Mouse (Mus musculus): ENCODE measurements at regions not wholly inside any gene's neighbourhood (a gene's known extent, or its start where the extent isn't known, plus 50 kb on each side); places are given as distances from the start of the nearest gene placed in this dataset.
A peak's percentile ranks its signal among the peaks of the same experiment; 100 is the strongest.
"Not testable (repeated sequence)": the region's sequence is repeated elsewhere in the genome, so short reads cannot be mapped to it uniquely, and the experiment has no call there.

DNA sequence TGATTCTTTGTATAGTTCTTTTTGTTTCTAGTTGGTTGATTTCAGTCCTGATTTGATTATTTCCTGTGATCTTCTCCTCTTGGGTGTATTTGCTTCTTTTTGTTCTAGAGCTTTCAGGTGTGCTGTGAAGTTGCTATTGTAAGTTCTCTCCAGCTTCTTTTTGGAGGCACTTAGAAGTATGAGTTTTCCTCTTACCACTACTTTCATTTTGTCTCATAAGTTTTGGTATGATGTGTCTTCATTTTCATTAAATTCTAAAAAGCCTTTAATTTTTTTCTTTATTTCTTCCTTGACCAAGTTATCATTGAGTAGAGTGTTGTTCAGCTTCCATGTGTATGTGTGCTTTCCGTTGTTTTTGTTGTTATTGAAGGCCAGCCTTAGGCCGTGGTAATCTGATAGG lies 195.3 kb upstream of the Btg1 start:
- DNase-seq (ENCODE audit: low read depth, low spot score) = not testable (repeated sequence)

DNA sequence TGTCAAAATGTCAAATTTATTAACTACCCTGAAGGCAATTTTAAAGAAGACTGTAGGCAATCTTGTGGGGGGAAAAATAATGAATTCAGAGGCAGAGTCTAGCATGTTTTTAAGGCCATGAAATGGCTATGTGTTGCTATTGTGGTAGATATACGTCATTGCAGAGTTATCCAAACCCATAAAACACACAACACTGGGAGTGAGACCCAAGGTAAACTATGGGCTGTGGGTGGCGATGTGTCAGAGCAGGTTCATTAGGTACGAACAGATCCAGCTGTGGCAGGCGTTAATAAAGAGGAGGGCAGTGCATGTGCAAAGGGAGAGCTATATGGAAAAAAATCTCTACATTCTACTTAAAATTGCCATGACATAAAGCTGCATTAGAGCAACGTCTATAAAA lies 189.4 kb upstream of the Btg1 start:
- DNase-seq (ENCODE audit: low read depth, low spot score) = no peak

DNA sequence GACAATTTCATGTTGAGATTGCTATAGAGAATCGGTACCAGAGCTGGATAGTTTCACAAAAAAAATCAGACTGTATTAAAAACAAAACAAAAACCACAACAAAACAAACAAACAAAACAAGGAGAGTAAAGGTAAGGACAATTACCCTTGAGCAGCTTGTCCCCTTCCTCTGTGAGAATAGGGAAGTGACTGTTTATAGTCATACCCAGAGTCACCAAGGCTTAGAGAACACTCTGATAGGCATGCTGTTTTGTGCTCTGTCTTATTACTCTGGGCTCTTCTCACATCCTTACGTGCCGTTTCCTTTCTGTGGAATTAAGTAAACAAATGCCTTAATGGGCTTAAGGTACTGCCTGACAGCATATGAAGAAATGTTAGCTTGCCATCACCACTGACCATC lies 186.7 kb upstream of the Btg1 start:
- no peak for DNase-seq (ENCODE audit: low read depth, low spot score)

DNA sequence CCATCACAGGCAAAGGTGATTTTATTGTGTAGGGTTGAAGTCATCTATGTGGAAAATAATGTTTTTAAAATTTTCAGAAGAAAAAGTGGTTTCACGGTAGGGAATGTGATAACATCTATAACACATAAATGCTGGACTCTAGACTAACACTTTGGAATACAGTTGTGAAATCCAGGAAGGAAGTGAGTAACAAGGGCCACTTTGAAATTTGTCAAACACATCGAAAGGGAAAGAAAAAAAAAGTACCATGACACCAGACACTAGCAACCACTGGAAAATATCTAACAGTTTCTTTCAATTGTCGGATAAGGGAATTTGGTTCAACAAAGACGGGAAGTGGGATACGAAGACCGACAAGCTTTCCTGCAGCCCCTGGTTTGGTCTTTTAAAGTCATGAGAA lies 181.7 kb upstream of the Btg1 start:
- no peak for DNase-seq (ENCODE audit: low read depth, low spot score)

DNA sequence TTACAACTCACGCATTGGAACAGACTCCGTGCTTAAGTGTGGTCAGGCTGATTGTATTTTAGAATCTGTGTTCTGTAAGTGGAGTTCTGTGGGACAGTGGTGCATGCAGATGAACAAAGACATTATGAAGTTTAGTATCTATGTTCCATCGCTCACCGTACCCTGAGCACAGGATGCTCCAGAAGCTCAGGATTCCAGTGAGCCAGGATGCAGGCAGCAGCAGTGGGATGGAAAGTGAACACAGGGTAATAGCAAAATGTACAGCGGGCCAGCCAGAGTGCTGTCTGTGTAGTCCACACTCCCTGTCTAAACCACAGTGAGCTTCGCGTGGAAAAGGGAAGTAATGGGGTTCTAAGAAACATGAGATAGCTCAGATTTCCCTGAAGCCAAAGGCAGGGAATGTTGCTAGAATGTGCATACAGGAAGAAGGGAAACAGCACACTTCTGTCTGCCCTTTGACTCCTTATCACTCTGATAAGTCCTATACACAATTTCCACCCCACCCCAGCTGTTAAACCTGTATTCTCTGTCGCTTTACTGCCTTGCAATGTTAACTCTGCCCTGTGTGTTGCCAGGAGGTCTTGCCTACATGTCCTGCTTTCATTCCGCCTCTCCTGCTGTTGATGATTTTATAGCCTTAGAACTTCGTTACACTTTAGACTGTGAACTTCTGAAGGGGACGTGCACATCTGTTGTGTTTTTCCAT lies 178.3 kb upstream of the Btg1 start:
- no peak for DNase-seq (ENCODE audit: low read depth, low spot score)

DNA sequence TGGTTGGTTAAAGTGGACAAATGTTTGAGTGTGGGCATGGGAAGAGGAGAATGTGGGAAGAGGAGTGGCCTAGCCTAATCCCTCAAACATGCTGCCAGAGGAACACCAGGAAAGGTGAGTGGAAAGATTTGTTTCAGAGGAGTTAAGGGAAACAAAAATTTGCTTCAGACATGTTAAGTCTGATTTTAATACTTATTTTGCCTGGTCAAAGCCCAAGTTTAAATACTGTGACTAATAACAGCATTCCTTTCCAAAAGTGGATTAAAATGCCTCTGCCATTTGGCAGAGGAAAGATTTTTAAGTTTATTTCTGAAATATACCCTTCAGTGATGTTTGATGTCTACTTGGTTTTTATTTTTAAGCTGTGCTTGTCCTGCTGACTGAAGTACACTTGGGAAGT lies 174.6 kb upstream of the Btg1 start:
- no peak for DNase-seq (ENCODE audit: low read depth, low spot score)

DNA sequence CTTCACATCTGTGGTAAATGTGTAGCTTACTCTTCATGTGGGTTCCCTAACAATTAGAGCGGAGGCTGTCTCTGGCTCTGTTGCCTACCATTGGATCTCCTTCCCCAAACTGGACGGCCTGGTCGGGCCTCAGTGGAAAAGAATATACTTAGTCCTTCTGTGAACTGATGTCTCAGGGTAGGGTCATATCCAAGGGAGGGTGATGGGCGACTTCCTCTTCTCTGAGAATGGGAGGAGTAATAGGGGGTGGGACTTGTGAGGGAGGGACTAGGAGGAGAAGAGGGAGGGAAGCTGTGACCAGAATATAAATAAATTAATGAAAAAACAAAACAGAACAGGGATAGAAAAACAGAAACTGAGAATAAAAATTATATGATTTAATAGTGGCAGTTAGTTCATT lies 166.5 kb upstream of the Btg1 start:
- DNase-seq (ENCODE audit: low read depth, low spot score) = no peak

DNA sequence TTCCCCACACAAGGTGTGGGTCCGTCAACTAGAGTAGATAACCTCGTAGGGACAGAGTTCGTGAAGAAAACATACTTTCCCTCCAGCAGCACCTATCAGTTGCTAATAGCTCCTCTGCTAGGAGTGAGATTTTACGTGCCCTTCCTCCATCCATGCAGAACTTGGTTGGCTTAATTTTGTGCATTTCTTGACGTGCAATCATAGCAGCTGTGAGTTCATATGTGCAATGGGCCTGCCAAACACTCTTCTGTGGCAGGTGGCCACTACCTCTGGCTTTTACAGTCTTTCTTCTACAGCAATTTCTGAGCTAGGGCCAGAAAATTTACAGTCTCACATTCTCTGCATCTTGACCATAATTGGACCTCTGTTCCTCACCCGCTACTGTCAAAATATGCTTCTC lies 161.9 kb upstream of the Btg1 start:
- DNase-seq (ENCODE audit: low read depth, low spot score) = no peak

DNA sequence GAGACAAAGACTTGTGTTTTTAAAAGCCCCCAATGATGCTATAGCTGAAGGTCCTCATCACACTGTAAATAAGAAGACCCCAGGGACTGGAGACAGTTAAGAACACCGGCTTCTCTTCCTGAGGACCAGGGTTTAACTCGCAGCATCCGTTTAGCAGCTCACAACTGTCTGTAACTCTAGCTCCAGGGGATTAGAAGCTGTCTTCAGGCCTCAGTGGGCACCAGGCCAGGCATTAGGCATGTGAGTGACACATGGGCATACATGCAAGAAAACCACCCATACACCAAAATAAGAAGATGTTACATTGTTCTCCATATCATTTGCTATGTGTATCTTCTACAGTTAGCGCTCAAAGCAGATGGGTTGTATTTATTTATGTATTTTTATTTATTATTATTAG lies 158.3 kb upstream of the Btg1 start:
- no peak for DNase-seq (ENCODE audit: low read depth, low spot score)

DNA sequence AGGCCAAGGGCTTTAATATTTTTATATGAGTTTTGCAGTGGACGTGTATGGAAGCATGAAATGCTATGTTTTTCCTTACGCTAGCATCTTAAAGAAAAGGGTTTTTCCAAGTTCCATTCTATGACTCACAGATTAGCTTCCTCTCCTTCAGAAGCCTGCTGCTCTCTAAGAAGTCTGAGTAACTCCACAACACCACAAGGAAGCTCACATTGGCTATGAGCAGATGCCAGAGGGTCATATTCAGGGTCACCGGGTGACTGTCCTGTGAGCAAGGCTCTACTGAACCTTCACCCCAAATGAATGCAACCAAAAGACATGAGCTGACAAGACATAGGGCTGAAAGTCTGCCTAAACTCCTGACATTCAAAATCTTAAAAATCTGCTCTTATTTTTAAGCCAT lies 157.6 kb upstream of the Btg1 start:
- DNase-seq (ENCODE audit: low read depth, low spot score) = no peak

DNA sequence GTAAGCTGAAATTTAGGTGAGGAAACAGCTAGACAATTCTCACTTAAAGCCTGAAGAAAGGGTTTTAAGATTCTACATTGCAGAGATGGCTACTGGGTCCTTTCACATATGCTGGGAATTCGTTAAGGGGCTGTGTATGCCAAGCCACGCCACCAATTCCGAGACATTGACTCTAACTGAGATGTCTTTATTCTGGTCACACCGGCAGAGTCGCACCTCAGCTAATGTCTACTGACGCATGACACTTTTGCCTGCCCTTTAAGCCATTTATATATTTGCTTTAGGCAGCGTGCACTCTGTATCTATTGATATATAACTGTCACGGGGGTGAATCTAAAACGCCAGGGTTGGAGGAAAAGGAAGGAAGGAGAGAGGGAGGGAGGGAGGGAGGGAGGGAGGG lies 156.7 kb upstream of the Btg1 start:
- no peak for DNase-seq (ENCODE audit: low read depth, low spot score)

DNA sequence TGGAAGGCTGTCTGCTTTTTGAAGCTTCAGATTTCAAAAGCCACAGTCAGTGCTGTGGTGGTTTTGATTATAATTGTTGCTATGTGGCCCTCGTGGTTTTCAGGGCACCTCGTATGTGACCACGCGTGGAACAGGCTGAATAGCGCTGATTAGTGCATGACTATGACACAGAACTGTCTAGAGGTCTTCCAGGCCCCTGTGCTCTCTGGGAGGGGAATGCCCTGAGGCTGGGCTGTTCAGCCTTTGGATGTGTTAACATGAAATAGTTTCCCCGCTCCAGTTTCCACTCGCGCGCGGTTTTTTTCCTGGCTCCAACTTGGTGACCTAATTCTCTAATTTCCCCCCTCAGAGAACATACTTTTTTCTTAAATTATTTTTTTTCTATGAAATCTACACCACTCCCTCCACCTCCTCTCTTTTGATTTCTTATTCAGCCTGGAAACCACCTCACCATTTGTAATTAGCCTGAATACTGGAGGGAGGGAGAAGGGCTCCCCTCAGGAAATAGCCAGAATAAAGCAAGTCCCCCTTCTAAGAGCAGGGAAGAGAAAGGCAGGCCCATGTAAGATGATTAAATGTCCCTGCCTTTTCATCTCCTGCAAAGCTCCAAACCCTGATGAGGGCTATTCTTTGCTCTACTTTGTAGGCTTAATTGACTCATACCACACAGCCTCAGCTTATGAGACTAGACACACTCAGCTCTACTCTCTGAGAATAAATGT lies 156.0 kb upstream of the Btg1 start:
- DNase-seq (ENCODE audit: low read depth, low spot score) = peak; percentile 48

DNA sequence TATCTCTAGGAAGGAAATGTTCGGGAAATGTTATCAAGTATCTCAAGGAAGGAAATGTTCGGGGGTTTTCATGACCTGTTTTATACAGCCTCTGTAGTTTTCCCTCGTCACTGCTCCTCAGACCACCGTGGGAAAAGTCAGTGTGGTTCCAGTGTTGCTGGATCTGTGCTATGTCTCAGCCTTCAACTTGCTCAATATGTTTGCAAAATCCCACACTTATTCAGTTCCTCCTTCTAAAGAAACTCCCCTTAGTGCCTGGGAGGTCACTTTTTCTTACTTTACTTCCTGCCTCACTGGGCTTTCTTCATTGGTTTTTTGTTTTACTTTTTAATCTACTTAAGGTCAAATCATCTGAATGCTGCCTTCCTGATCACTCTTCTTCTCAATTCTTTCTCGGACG lies 150.8 kb upstream of the Btg1 start:
- DNase-seq (ENCODE audit: low read depth, low spot score) = no peak

DNA sequence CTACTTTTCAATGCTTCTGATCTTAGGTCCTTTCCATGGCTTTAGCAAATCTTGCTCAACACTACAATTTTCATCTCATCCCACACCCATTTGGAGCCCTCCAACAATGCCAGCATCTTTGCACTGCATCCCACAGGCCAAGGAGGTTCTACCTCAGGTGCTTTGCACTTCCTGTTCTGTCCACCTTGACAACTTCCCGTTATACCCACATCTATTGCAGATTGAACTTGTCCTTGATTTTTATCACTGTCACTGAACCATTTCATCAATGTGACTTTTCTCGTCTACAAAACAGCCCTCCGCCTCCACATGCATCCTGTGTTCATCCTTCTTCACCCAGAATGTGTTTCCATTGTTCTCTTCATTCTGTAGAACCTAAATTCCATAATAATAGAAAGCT lies 150.0 kb upstream of the Btg1 start:
- peak; percentile 54 for DNase-seq (ENCODE audit: low read depth, low spot score)

DNA sequence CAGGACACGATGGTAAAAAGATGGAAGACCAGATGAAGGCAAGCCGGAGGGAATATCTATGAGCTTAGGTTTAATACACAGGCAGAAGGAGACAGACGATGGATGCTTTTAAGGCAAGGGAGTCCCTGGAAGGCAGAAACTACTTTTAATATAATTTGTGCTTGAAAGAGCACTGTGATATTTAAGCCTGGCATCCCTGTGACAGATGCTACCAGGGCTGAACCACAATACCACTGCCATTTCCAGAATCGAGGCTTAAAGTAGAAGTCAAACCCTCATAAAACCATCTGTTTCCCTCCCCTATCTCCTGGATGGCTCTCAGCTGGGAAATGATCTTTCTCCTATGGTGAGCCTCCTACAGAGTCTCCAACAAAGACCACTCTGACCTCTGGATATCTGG lies 149.1 kb upstream of the Btg1 start:
- no peak for DNase-seq (ENCODE audit: low read depth, low spot score)

DNA sequence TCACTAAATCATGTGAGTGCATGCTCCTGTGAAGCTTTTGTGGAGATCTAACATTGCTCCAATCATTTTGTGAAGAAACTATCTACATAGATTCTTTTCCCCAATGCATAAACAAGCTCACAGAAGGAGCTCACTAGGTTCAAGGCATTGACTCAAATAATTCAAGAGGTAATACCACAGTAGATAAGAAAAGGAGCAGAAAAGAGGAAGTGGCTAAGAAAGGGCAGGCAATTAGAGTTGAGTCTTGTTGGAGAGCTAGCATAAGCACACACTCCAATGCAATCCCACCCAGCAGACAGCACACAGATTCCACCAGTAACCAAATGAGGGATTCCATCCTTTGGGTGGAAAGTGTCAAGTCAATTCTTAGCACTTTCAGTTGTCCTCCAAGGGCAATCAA lies 145.3 kb upstream of the Btg1 start:
- peak; percentile 24 for DNase-seq (ENCODE audit: low read depth, low spot score)

DNA sequence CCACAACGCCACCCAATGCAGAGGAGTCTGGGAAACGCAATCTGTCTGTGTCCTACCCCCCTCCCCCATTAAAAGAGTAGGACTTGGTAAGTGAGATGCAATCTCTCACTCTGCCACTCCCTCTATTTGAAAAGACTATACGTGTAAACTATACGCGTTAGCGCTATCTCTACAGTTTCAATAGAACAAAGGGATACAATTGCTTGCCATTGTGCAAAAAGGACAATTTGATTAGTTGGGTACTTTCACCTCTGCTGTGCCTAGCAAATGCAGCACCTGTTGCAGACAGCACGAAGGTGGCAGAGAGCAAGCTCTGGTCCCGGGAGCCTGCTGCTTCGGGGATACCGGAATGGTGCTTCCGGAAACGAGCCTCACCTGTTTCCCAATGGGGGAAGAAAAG lies 137.5 kb upstream of the Btg1 start:
- DNase-seq (ENCODE audit: low read depth, low spot score) = no peak

DNA sequence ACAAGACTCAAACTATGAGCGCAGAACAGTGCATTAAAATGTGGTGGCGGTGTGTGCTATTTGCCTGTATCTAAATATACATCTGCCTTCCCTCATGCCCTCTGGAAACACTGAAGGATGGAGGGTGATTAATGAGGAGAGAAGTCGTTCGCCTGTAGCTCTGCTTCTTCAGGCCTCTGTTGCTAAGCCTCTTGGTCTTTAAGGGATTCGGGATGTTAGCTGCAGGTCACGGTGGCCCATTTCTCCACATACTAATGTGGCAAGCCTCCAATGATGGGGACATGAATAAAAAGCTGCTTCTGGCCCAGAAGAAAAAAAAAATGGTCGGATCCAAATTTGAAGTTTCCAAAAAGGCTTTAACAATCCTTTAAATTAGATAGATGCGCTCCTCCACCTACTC lies 137.0 kb upstream of the Btg1 start:
- no peak for DNase-seq (ENCODE audit: low read depth, low spot score)

DNA sequence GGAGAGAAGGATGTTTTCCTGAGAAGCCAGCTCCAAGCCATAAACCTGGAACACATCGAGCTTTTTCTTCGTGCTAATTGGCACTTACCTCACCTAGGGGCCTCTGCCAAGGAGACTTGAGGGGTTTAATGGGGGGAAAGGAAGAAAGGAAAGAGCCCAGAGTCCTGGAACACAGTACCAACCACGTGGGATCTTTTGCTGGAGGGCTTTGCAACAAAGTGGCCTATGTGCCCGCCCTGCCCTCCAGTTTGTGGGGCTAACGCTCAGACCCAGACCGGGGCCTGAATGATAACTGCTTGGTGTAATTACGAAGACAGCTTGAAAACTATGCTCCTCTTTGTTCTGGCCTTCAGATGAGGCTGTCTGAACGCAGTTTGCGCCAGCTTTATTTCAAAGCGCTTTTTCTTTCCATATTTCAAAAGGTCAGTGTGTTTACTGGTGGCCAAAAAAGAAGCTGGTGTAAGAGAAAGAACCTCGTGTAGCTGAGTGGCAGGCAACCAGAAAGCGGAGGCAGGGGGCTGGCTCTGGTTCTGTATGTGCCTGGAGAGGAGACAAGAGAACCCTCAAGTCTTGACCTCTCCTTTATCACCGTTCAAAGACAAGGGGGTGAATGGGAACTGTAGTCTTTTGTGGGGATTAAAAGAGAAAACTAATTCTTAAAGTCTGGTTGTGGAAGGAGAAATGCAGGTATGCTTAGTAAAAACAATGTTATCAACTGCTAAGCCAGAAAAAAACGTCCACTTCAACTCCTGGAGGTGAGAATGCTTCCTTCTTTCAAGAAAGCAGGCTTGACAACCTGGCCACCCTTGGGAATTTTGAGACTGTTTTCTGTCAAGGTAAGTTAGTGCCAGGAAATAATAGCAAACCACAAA lies 136.1 kb upstream of the Btg1 start:
- DNase-seq (ENCODE audit: low read depth, low spot score) = no peak

DNA sequence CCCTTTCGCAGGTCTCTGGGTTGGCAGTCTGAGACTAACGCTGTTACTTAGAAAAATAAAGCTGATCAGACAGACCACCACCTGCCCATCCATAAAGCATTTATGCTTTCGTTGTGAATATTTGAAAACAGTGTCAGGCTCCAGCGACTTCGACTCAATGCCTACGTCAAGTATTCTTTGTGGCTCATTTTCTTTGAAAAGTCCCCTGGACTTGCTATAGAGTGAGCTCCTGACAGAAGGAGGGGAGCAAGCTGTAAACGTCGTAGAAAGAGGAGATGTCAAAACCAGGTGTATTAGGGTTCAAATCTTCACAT lies 135.5 kb upstream of the Btg1 start:
- DNase-seq (ENCODE audit: low read depth, low spot score) = peak; percentile 28

DNA sequence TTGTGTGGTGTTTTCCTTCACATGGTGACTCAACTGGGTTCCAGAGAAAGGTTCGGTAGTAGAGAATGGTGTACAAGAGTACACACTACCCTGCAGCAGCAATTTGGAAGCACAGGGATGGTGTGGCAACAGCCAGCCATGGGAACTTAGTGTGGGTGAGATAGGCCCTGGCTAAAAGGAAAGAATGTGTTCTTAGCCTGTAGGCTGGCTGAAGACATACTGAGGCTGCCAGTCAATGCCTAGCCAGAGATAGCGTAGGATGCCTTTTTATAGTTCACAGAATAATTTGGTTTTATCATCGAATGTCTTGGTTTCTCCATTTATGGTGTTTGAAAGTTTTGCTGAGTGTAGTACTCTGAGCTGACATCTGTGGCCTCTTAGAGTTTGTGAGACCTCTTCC lies 130.1 kb upstream of the Btg1 start:
- no peak for DNase-seq (ENCODE audit: low read depth, low spot score)

DNA sequence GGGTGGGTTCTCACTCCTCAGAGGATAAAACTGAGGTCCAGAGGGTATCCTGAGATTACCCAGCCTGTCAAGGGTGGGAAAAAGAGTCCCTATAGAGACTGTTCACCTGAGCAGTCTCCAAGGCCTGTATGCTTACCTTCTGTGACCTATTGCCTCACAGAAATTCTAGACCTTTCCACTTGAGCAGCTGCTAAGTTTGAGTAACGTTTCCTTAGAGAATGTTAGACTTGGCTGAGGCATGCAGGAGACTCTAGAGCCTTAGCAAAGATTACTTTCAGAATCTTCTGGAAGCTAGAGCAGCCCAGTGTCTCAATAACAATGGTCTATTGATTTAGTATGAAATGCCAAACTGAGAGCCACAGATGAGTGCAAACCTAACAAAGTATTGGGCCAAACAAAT lies 123.1 kb upstream of the Btg1 start:
- no peak for DNase-seq (ENCODE audit: low read depth, low spot score)

DNA sequence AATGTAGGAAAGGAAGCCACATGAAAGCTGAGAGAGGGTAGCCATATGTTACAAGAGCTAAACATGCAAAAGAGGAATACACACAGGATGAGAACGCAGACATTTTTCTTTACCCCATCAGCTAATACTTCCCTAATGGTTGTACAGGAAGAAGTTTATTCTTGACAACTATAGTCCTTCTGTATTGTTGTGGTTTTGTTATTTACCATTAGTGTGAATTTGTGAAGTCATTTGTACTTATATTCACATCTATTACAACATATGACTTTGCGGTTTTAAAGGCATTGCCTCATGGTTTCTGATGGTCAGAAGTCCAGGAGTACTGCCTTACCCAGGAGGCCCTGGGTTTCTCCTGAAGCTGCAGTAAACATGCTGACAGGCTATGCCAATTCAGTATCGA lies 120.1 kb upstream of the Btg1 start:
- DNase-seq (ENCODE audit: low read depth, low spot score) = no peak
